Mouse (Mus musculus) MEL (cell line): ENCODE measurements around the gene Kdm1a. TPM values are rescaled to one million over a fixed set of nuclear protein-coding genes. Genes with fewer than 3 reads are reported as not detected.

Experiments
- DNase-seq: peaks from one replicate; pipeline ENCODE4 v3.0.0; 2011; ENCODE audit warnings: low read depth, low spot score
- H3K27ac ChIP-seq: 2 replicates; pipeline ENCODE4 v1.5.1; 2012; ENCODE audit warnings: low read depth, mild to moderate bottlenecking, control low read depth, low read length, moderate library complexity; ENCODE audit not compliant: control insufficient read depth
- H3K27me3 ChIP-seq, 2 experiments: fragments of 150-350 bp in 1 of 2; sonication (generic) in 1 of 2; 2 replicates each; pipeline ENCODE4 v1.6.1; 2012; ENCODE audit warnings: low read length in 2 of 2, mild to moderate bottlenecking in 2 of 2, improper control_type of control experiment in 1 of 2, moderate library complexity in 1 of 2; ENCODE audit not compliant: insufficient read depth in 2 of 2, control insufficient read depth in 1 of 2
- H3K36me3 ChIP-seq, 2 experiments: 2 replicates each; pipeline ENCODE4 v1.6.1; 2012 to 2014; ENCODE audit warnings: low read length in 2 of 2, improper control_type of control experiment in 1 of 2, inconsistent platforms in 1 of 2, mild to moderate bottlenecking in 1 of 2; ENCODE audit not compliant: insufficient read depth in 2 of 2, control insufficient read depth in 1 of 2
- H3K4me1 ChIP-seq, 2 experiments: fragments of 150-350 bp in 1 of 2; sonication (generic) in 1 of 2; 2 replicates each; pipeline ENCODE4 v1.6.1; 2012; ENCODE audit warnings: low read length in 2 of 2, improper control_type of control experiment in 1 of 2, mild to moderate bottlenecking in 1 of 2; ENCODE audit not compliant: insufficient read depth in 2 of 2, control insufficient read depth in 1 of 2
- H3K4me3 ChIP-seq, 2 experiments: fragments of 150-350 bp in 1 of 2; sonication (generic) in 1 of 2; 2 replicates each; pipeline ENCODE4 v1.5.1; 2012; ENCODE audit warnings: low read depth in 2 of 2, low read length in 2 of 2, mild to moderate bottlenecking in 2 of 2, moderate library complexity in 2 of 2, control low read depth in 1 of 2, improper control_type of control experiment in 1 of 2; ENCODE audit not compliant: control insufficient read depth in 1 of 2, insufficient read depth in 1 of 2
- H3K79me2 ChIP-seq: 2 replicates; pipeline ENCODE4 v1.6.1; 2012; ENCODE audit warnings: mild to moderate bottlenecking, low read length, moderate library complexity; ENCODE audit not compliant: control insufficient read depth, poor library complexity, insufficient read depth
- H3K9ac ChIP-seq: 2 replicates; pipeline ENCODE4 v1.6.1; 2012; ENCODE audit warnings: low read depth, mild to moderate bottlenecking, control low read depth, low read length, moderate library complexity; ENCODE audit not compliant: control insufficient read depth, poor library complexity, severe bottlenecking
- H3K9me3 ChIP-seq: fragments of 150-350 bp; sonication (generic); replicated peaks from 2 replicates; pipeline ENCODE4 v1.6.1; 2012; ENCODE audit warnings: mild to moderate bottlenecking, low read length, improper control_type of control experiment, moderate library complexity; ENCODE audit not compliant: insufficient read depth
- CTCF ChIP-seq, 3 experiments: IDR thresholded peaks in 2 of 3; conservative IDR thresholded peaks in 1 of 3; 2 replicates each; pipeline ENCODE4 v1.5.1; 2011 to 2012; ENCODE audit warnings: low read length in 3 of 3, low read depth in 2 of 3, mild to moderate bottlenecking in 2 of 3, improper control_type of control experiment in 1 of 3, inconsistent platforms in 1 of 3, mixed read lengths in 1 of 3, moderate library complexity in 1 of 3; ENCODE audit not compliant: control insufficient read depth in 1 of 3, insufficient read depth in 1 of 3, poor library complexity in 1 of 3, severe bottlenecking in 1 of 3
- E2F4 ChIP-seq: IDR thresholded peaks from 2 replicates; pipeline ENCODE4 v1.6.1; 2011; ENCODE audit warnings: low read depth, low read length, improper control_type of control experiment, borderline replicate concordance
- JUND ChIP-seq: IDR thresholded peaks from 2 replicates; pipeline ENCODE4 v1.6.1; 2011; ENCODE audit warnings: low read depth, mild to moderate bottlenecking, improper control_type of control experiment, low read length
- POLR2AphosphoS5 ChIP-seq: IDR thresholded peaks from 2 replicates; pipeline ENCODE4 v1.6.1; 2012; ENCODE audit warnings: low read depth, borderline replicate concordance, mild to moderate bottlenecking, inconsistent platforms, low read length, moderate library complexity, mixed read lengths
- RAD21 ChIP-seq: IDR thresholded peaks from 2 replicates; pipeline ENCODE4 v1.6.1; 2011; ENCODE audit warnings: mild to moderate bottlenecking, low read depth, low read length, improper control_type of control experiment
- SIN3A ChIP-seq: IDR thresholded peaks from 2 replicates; pipeline ENCODE4 v1.6.1; 2012; ENCODE audit warnings: low read length, improper control_type of control experiment, inconsistent platforms
- SMC3 ChIP-seq: IDR thresholded peaks from 2 replicates; pipeline ENCODE4 v1.6.1; 2011; ENCODE audit warnings: low read depth, low read length, improper control_type of control experiment
- TAL1 ChIP-seq: IDR thresholded peaks from 2 replicates; pipeline ENCODE4 v1.6.1; 2012; ENCODE audit warnings: mild to moderate bottlenecking, inconsistent platforms, low read length, moderate library complexity, mixed read lengths
- UBTF ChIP-seq: IDR thresholded peaks from 2 replicates; pipeline ENCODE4 v1.6.1; 2012; ENCODE audit warnings: low read depth, mild to moderate bottlenecking, inconsistent platforms, low read length, improper control_type of control experiment, moderate library complexity, borderline replicate concordance; ENCODE audit not compliant: insufficient read depth
- ZC3H11A ChIP-seq: IDR thresholded peaks from 2 replicates; pipeline ENCODE4 v1.6.1; 2012; ENCODE audit warnings: low read depth, mild to moderate bottlenecking, inconsistent platforms, low read length, improper control_type of control experiment
- polyA plus RNA-seq, 2 experiments: library from polyadenylated mRNA; stranded (reverse) in 1 of 2; unstranded in 1 of 2; fragments of >175 nt in 1 of 2; fragments of >200 nt in 1 of 2; gene quantifications; 2 replicates each; pipeline versions ENCODE4 v1.2.1 to v1.2.4; 2012; ENCODE audit warnings: low replicate concordance in 2 of 2, low read depth in 1 of 2; ENCODE audit not compliant: insufficient read length in 2 of 2, insufficient read depth in 1 of 2, missing spikeins in 1 of 2
- total RNA-seq: library from RNA; depleted of rRNA; stranded (reverse); fragments of 300-350 nt; gene quantifications from 2 replicates; pipeline ENCODE4 v1.2.3, GENCODE M21; 2012

The Kdm1a gene
- total and polyA plus RNA-seq, 3 experiments = 60.7 to 90.1 TPM; not detected in 1

- H3K27ac ChIP-seq = no peak overlapping the region
These were observed 57.4 kb downstream of the Kdm1a start for GRCm38 (mm10) chr4:136545151-136545550.

GRCm38 (mm10) chr4:136526412-136526811 is 76.1 kb downstream of the Kdm1a start:
- peak; percentile 57 for DNase-seq
- Histone ChIP-seq H3K27ac (no peak overlapping the region), H3K36me3 (peaks cover 0 to 18% of the 10 kb centered on the region in 2 experiments; a peak in 3 of 4 replicates), H3K9ac (no peak overlapping the region), H3K27me3 (no peaks in the 10 kb centered on the region), H3K4me3 (no peak overlapping the region), H3K4me1 (peaks cover 4 to 7% of the 10 kb centered on the region in 2 experiments; a peak in 3 of 4 replicates), H3K9me3 (no peaks in the 10 kb centered on the region), H3K79me2 (no peaks in the 10 kb centered on the region; the same call in 1 of the 2 replicates)
- TF ChIP-seq ZC3H11A (peak; percentile 67), CTCF (IDR thresholded peaks at IDR 0.05 in 2 of 3, conservative IDR thresholded peaks at IDR 0.05 in 1 of 3; ENCODE audit: control insufficient read depth in 1 of 3, insufficient read depth in 1 of 3, low read depth in 2 of 3, low read length in 3 of 3, poor library complexity in 1 of 3, severe bottlenecking in 1 of 3) (peak; percentile 55 to 84 (median 70)), RAD21 (peak; percentile 78), SIN3A (no peak), POLR2AphosphoS5 (no peak), SMC3 (peak; percentile 76), UBTF (no peak)

More at GRCm38 (mm10) chr4:136545151-136545550, 57.4 kb downstream of the Kdm1a start:
- no peaks in the 10 kb centered on the region for H3K27me3 ChIP-seq
- no peak overlapping the region for H3K4me3 ChIP-seq
- no peaks in the 10 kb centered on the region for H3K79me2 ChIP-seq
- H3K36me3 ChIP-seq = peaks cover 2 to 3% of the 10 kb centered on the region in 2 experiments; a peak in 2 of 4 replicates
- no peak for DNase-seq
- no peaks in the 10 kb centered on the region for H3K9me3 ChIP-seq
- no peak overlapping the region for H3K9ac ChIP-seq
- TF ChIP-seq JUND = no peak
- no peaks in the 10 kb centered on the region for H3K4me1 ChIP-seq

GRCm38 (mm10) chr4:136524309-136524708 is 78.2 kb downstream of the Kdm1a start:
- no peak overlapping the region for H3K27ac ChIP-seq
- H3K36me3 ChIP-seq = peaks cover 0 to 27% of the 10 kb centered on the region in 2 experiments; a peak in 3 of 4 replicates
- peak; percentile 30 for DNase-seq
- H3K79me2 ChIP-seq = no peaks in the 10 kb centered on the region; the same call in 1 of the 2 replicates
- H3K27me3 ChIP-seq = no peaks in the 10 kb centered on the region
- TF ChIP-seq TAL1 (0 out of 2 replicates have a peak, but pooled peaks have one; percentile 16), E2F4 (no peak)
- H3K4me3 ChIP-seq = no peak overlapping the region
- peaks cover 8 to 11% of the 10 kb centered on the region in 2 experiments for H3K4me1 ChIP-seq
- H3K9ac ChIP-seq = no peak overlapping the region
- no peaks in the 10 kb centered on the region for H3K9me3 ChIP-seq
